Comparison of ENCODE assay signal across 30 mouse cellular contexts in genomic region chr11:19955069-19955468, GRCm38 (mm10). TPM values are rescaled to one million over a fixed set of nuclear protein-coding genes. Genes with fewer than 3 reads are reported as not detected.
DNase-seq lines count a peak whose midpoint lies in the region; ATAC-seq and TF ChIP-seq lines count a peak whose summit lies in the region.
"Had no signal": no experiment of that assay in that cellular context is flagged by ENCODE, and none has a peak within 500 bp of the region (broad histone marks: within the 10 kb centered on the region; RNA-seq: fewer than 3 reads in every experiment).

No protein-coding gene starts in this region.

- no peaks in the 10 kb centered on the region for H3K4me1 ChIP-seq in hindbrain, embryonic 12.5 days
- H3K4me1 ChIP-seq in hindbrain, embryonic 11.5 days (replicated peaks; ENCODE audit: control insufficient read depth, insufficient read depth, low read length) = no peaks in the 10 kb centered on the region
- H3K4me1 ChIP-seq in intestine, postnatal 0 days (replicated peaks; ENCODE audit: control insufficient read depth, insufficient read depth, low read length) = peaks cover 6% of the 10 kb centered on the region
- no peaks in the 10 kb centered on the region for H3K4me1 ChIP-seq in forebrain, embryonic 15.5 days
- H3K4me1 ChIP-seq in midbrain, embryonic 13.5 days (replicated peaks) = no peaks in the 10 kb centered on the region

- no peak for ATAC-seq in hindbrain, embryonic 12.5 days (ENCODE audit: low FRiP score)
- ATAC-seq in hindbrain, embryonic 11.5 days (ENCODE audit: low FRiP score) = no peak
- peak; percentile 59 for ATAC-seq in intestine, postnatal 0 days
- ATAC-seq in forebrain, embryonic 15.5 days (replicated peaks) = no peak
- no peak for ATAC-seq in midbrain, embryonic 13.5 days
- ATAC-seq: forebrain, postnatal 0 days; inflammation-experienced regulatory T-cells, adult 6 months; liver, postnatal 0 days had no signal

- WGBS in hindbrain, embryonic 12.5 days = 84% methylated on average over 9 of the region's 9 CpGs
- WGBS in hindbrain, embryonic 11.5 days = 83% methylated on average over 9 of the region's 9 CpGs
- WGBS in intestine, postnatal 0 days = 44% methylated on average over 9 of the region's 9 CpGs
- WGBS in forebrain, embryonic 15.5 days = 89% methylated on average over 9 of the region's 9 CpGs
- 89% methylated on average over 9 of the region's 9 CpGs for WGBS in midbrain, embryonic 13.5 days

- no peaks in the 10 kb centered on the region for H3K27me3 ChIP-seq in hindbrain, embryonic 12.5 days
- no peaks in the 10 kb centered on the region for H3K27me3 ChIP-seq in hindbrain, embryonic 11.5 days (ENCODE audit: control insufficient read depth, insufficient read depth, low read length)
- no peaks in the 10 kb centered on the region for H3K27me3 ChIP-seq in intestine, postnatal 0 days (replicated peaks; ENCODE audit: control insufficient read depth, insufficient read depth, low read length)
- H3K27me3 ChIP-seq in forebrain, embryonic 15.5 days = no peaks in the 10 kb centered on the region
- no peaks in the 10 kb centered on the region for H3K27me3 ChIP-seq in midbrain, embryonic 13.5 days
- H3K27me3 ChIP-seq: embryonic facial prominence, embryonic 12.5 days; hindbrain, embryonic 15.5 days; limb, embryonic 13.5 days; neural tube, embryonic 12.5 days had no signal

- 0 out of 2 replicates have a peak overlapping the region, but pooled peaks have one; percentile 23 for H3K27ac ChIP-seq in hindbrain, embryonic 12.5 days
- H3K27ac ChIP-seq in hindbrain, embryonic 11.5 days (ENCODE audit: low read depth, low read length) = no peak overlapping the region
- H3K27ac ChIP-seq in intestine, postnatal 0 days (ENCODE audit: low read depth, low read length) = peak overlapping the region; percentile 42; the same call in 1 of the 2 replicates
- H3K27ac ChIP-seq in forebrain, embryonic 15.5 days (replicated peaks) = no peak overlapping the region
- H3K27ac ChIP-seq in midbrain, embryonic 13.5 days = no peak overlapping the region
- H3K27ac ChIP-seq: embryonic facial prominence, embryonic 12.5 days; forebrain, embryonic 10.5 days; heart, embryonic 10.5 days; hindbrain, embryonic 15.5 days; left cerebral cortex, adult 2 months; limb, embryonic 13.5 days; neural tube, embryonic 12.5 days had no signal

- H3K4me2 ChIP-seq in hindbrain, embryonic 12.5 days (replicated peaks) = no peak overlapping the region
- no peak overlapping the region for H3K4me2 ChIP-seq in hindbrain, embryonic 11.5 days (replicated peaks; ENCODE audit: low read depth, low read length)
- H3K4me2 ChIP-seq in intestine, postnatal 0 days (replicated peaks; ENCODE audit: low read depth) = peak overlapping the region; percentile 13
- H3K4me2 ChIP-seq in forebrain, embryonic 15.5 days (replicated peaks) = no peak overlapping the region
- no peak overlapping the region for H3K4me2 ChIP-seq in midbrain, embryonic 13.5 days (replicated peaks)
- H3K4me2 ChIP-seq: embryonic facial prominence, embryonic 12.5 days; hindbrain, embryonic 15.5 days; limb, embryonic 13.5 days; liver, embryonic 11.5 days; midbrain, embryonic 11.5 days; neural tube, embryonic 12.5 days had no signal

- no peak overlapping the region for H3K4me3 ChIP-seq in hindbrain, embryonic 12.5 days
- H3K4me3 ChIP-seq in hindbrain, embryonic 11.5 days (ENCODE audit: low read depth, low read length) = no peak overlapping the region
- no peak overlapping the region for H3K4me3 ChIP-seq in intestine, postnatal 0 days (ENCODE audit: low read depth, low read length)
- no peak overlapping the region for H3K4me3 ChIP-seq in forebrain, embryonic 15.5 days
- H3K4me3 ChIP-seq in midbrain, embryonic 13.5 days (replicated peaks) = no peak overlapping the region
- H3K4me3 ChIP-seq: embryonic facial prominence, embryonic 12.5 days; forebrain, embryonic 10.5 days; heart, embryonic 10.5 days; hindbrain, embryonic 15.5 days; left cerebral cortex, adult 2 months; limb, embryonic 13.5 days; myocyte; neural tube, embryonic 12.5 days had no signal

- no peak for DNase-seq in hindbrain, embryonic 11.5 days (ENCODE audit: low spot score)
- peak; percentile 34 for DNase-seq in urinary bladder, postnatal 14 days (ENCODE audit: low spot score)
- no peak for DNase-seq in urinary bladder, postnatal 10 days (ENCODE audit: low spot score)
- DNase-seq: adrenal gland, postnatal 25 days; B cell, adult 2 months; cerebellum, adult 8-10 months; cerebellum, postnatal 36 days; forebrain, postnatal 0 days; gastrocnemius, postnatal 10 days; heart, postnatal 36 days; kidney, postnatal 10 days; liver, postnatal 0 days; lung, postnatal 36 days; right cerebral cortex, adult 18-20 months; spleen, adult 18-20 months had no signal

- no peak for TF ChIP-seq CTCF in intestine, postnatal 0 days (IDR thresholded peaks at IDR 0.05; ENCODE audit: low read depth)

- H3K9me3 ChIP-seq in hindbrain, embryonic 12.5 days (replicated peaks) = no peaks in the 10 kb centered on the region
- no peaks in the 10 kb centered on the region for H3K9me3 ChIP-seq in hindbrain, embryonic 11.5 days (ENCODE audit: control insufficient read depth, low read length)
- no peaks in the 10 kb centered on the region for H3K9me3 ChIP-seq in intestine, postnatal 0 days (ENCODE audit: control insufficient read depth)
- H3K9me3 ChIP-seq in forebrain, embryonic 15.5 days = no peaks in the 10 kb centered on the region
- H3K9me3 ChIP-seq in midbrain, embryonic 13.5 days = no peaks in the 10 kb centered on the region
- H3K9me3 ChIP-seq: embryonic facial prominence, embryonic 12.5 days; forebrain, embryonic 10.5 days; heart, embryonic 10.5 days; hindbrain, embryonic 15.5 days; limb, embryonic 13.5 days; neural tube, embryonic 12.5 days had no signal

- H3K9ac ChIP-seq in hindbrain, embryonic 12.5 days = no peak overlapping the region
- H3K9ac ChIP-seq in hindbrain, embryonic 11.5 days (ENCODE audit: low read depth, low read length) = no peak overlapping the region
- H3K9ac ChIP-seq in intestine, postnatal 0 days (ENCODE audit: low read depth, low read length) = no peak overlapping the region
- no peak overlapping the region for H3K9ac ChIP-seq in forebrain, embryonic 15.5 days (replicated peaks)
- H3K9ac ChIP-seq in midbrain, embryonic 13.5 days (replicated peaks) = no peak overlapping the region
- H3K9ac ChIP-seq: embryonic facial prominence, embryonic 12.5 days; forebrain, postnatal 0 days; hindbrain, embryonic 15.5 days; limb, embryonic 13.5 days; liver, postnatal 0 days; neural tube, embryonic 12.5 days had no signal

- H3K36me3 ChIP-seq in hindbrain, embryonic 12.5 days = no peaks in the 10 kb centered on the region
- H3K36me3 ChIP-seq in hindbrain, embryonic 11.5 days (ENCODE audit: control insufficient read depth, insufficient read depth, low read length) = no peaks in the 10 kb centered on the region
- no peaks in the 10 kb centered on the region for H3K36me3 ChIP-seq in intestine, postnatal 0 days (ENCODE audit: control insufficient read depth, insufficient read depth)
- no peaks in the 10 kb centered on the region for H3K36me3 ChIP-seq in forebrain, embryonic 15.5 days
- no peaks in the 10 kb centered on the region for H3K36me3 ChIP-seq in midbrain, embryonic 13.5 days
- H3K36me3 ChIP-seq: hindbrain, embryonic 15.5 days; limb, embryonic 13.5 days; neural tube, embryonic 12.5 days had no signal

RNA-seq across cellular contexts. Expression of gene Spred2, which starts 30.9 kb away (rescaled TPM):
- polyA plus RNA-seq in hindbrain, embryonic 12.5 days (2016; fragmentation: Nextera tagmentation; extraction: Ambion mirVana) = 6.8 and 7.8 TPM in 2 replicates
- polyA plus RNA-seq in hindbrain, embryonic 11.5 days (2014; fragmentation: Nextera tagmentation; extraction: Ambion mirVana) = 6.2 and 6.7 TPM in 2 replicates
- polyA plus RNA-seq in intestine, postnatal 0 days (2015; fragmentation: Nextera tagmentation; extraction: Ambion mirVana) = 5.6 and 5.7 TPM in 2 replicates
- 8.1 and 9.3 TPM in 2 replicates for polyA plus RNA-seq in forebrain, embryonic 15.5 days (2015; fragmentation: Nextera tagmentation; extraction: Ambion mirVana)
- 4.9 and 5.5 TPM in 2 replicates for polyA plus RNA-seq in midbrain, embryonic 13.5 days (2015; fragmentation: Nextera tagmentation; extraction: Ambion mirVana)

Comparison
In these comparisons a context has a peak if more than half of its experiments do, and no peak if none do; other contexts are left out.
1. H3K27ac ChIP-seq: peak in hindbrain, embryonic 12.5 days (single experiment) and intestine, postnatal 0 days (single experiment); none in hindbrain, embryonic 11.5 days (single experiment), forebrain, embryonic 15.5 days (single experiment) and midbrain, embryonic 13.5 days (single experiment).